Mouse (Mus musculus) small intestine, adult 2 months (tissue): ENCODE results near the gene Abhd16a. TPM values are rescaled to one million over a fixed set of nuclear protein-coding genes. Genes with fewer than 3 reads are reported as not detected.

Source experiments
- H3K27ac ChIP-seq: fragments of 200-500 bp; 2 replicates; pipeline ENCODE4 v1.5.1; 2012; ENCODE audit warnings: low read depth, low read length, control low read depth, inconsistent platforms; ENCODE audit not compliant: insufficient read depth
- H3K27me3 ChIP-seq: fragments of 200-500 bp; 2 replicates; pipeline ENCODE4 v1.6.1; 2012; ENCODE audit warnings: mild to moderate bottlenecking, moderate library complexity, low read length, inconsistent platforms; ENCODE audit not compliant: control insufficient read depth, insufficient read depth
- H3K36me3 ChIP-seq: fragments of 200-500 bp; 2 replicates; pipeline ENCODE4 v1.6.1; 2012; ENCODE audit warnings: mild to moderate bottlenecking, low read length, control low read depth, inconsistent platforms; ENCODE audit not compliant: control insufficient read depth, insufficient read depth
- H3K4me1 ChIP-seq: fragments of 200-500 bp; 2 replicates; pipeline ENCODE4 v1.6.1; 2012; ENCODE audit warnings: low read length, inconsistent platforms, mixed read lengths; ENCODE audit not compliant: control insufficient read depth, insufficient read depth, insufficient read length
- H3K4me3 ChIP-seq: fragments of 200-500 bp; 2 replicates; pipeline ENCODE4 v1.5.1; 2012; ENCODE audit warnings: low read depth, mild to moderate bottlenecking, control low read depth, inconsistent platforms, low read length, moderate library complexity
- CTCF ChIP-seq: fragments of 200-500 bp; IDR thresholded peaks from 2 replicates; pipeline ENCODE4 v1.5.1; 2012; ENCODE audit warnings: low read depth, mild to moderate bottlenecking, control low read depth, inconsistent platforms, low read length, moderate library complexity, mixed read lengths; ENCODE audit not compliant: insufficient replicate concordance, insufficient read length; ENCODE audit errors: extremely low read depth
- POLR2A ChIP-seq: fragments of 200-500 bp; IDR thresholded peaks from 2 replicates; pipeline ENCODE4 v1.6.1; 2012; ENCODE audit warnings: low read depth, mild to moderate bottlenecking, control low read depth, inconsistent platforms, low read length, moderate library complexity
- WGBS: fragments of 180-500 bp; shearing (Covaris S2); methylation state at CpG from one replicate; pipeline ENCODE4 v1.1.7; 2018; 5-methylcytosine and 5-hydroxymethylcytosine counted together
- polyA plus RNA-seq: library from polyadenylated mRNA; depleted of rRNA; stranded (reverse); fragments of >200 nt; gene quantifications from 2 replicates; pipeline ENCODE4 v1.2.3, GENCODE M21; 2012

Abhd16a gene
- polyA plus RNA-seq, 1 experiment: 183 TPM

DNA sequence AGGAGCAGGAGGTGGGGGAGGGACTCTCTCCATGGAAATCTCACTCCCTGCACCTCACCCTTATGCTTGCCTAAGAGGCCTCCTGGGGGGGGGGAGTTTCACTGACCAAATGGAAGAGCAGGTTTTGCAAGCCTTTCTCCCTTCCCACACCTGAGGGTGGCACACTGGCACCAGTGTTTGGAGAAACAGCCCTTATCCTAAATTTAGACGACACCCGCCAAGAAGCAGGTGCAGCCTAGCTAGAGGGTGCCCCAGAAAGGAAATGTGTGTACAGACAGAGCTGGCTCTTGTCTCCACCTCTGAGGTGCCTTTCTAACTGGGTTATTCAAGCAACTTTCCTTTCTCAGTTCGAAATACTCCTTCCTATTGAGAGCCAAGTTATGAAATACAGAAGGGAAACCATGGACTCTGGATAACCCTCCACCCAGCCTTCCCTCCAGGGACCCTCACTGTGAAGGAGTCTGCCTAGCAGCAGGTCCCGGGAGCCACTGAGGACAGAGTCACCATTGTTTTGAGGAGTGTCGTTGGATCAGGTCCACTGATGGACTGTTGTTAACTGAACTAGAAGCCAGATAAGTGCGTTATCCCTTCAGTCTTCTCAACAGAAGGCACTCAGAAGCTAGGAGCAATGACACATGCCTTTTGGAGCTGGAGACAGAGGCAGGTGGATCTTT lies 18.4 kb upstream of the Abhd16a start:
- no peak overlapping the region for H3K4me3 ChIP-seq
- no peak for TF ChIP-seq POLR2A
- no peak for TF ChIP-seq CTCF
- WGBS: 19% methylated on average over 6 of the region's 6 CpGs
- H3K36me3 ChIP-seq: no peaks in the 10 kb centered on the region
- peaks cover under 1% of the 10 kb centered on the region for H3K4me1 ChIP-seq
- no peak overlapping the region for H3K27ac ChIP-seq
- no peaks in the 10 kb centered on the region for H3K27me3 ChIP-seq

GRCm38 (mm10) chr17:35071454-35071853 lies 17.6 kb upstream of the Abhd16a start:
- no peak for TF ChIP-seq CTCF
- TF ChIP-seq POLR2A: no peak
- H3K4me1 ChIP-seq: no peaks in the 10 kb centered on the region; the same call in none of the 2 replicates
- no peaks in the 10 kb centered on the region for H3K27me3 ChIP-seq
- WGBS: 87% methylated on average over 9 of the region's 9 CpGs
- H3K4me3 ChIP-seq: no peak overlapping the region
- no peaks in the 10 kb centered on the region for H3K36me3 ChIP-seq
- no peak overlapping the region for H3K27ac ChIP-seq

GRCm38 (mm10) chr17:35074097-35074496 lies 15.0 kb upstream of the Abhd16a start:
- no peaks in the 10 kb centered on the region for H3K36me3 ChIP-seq
- 59% methylated on average over 17 of the region's 17 CpGs for WGBS
- no peak overlapping the region for H3K4me3 ChIP-seq
- H3K27ac ChIP-seq: no peak overlapping the region
- no peak for TF ChIP-seq POLR2A
- TF ChIP-seq CTCF: no peak
- no peaks in the 10 kb centered on the region for H3K27me3 ChIP-seq
- H3K4me1 ChIP-seq: peaks cover 12% of the 10 kb centered on the region

DNA sequence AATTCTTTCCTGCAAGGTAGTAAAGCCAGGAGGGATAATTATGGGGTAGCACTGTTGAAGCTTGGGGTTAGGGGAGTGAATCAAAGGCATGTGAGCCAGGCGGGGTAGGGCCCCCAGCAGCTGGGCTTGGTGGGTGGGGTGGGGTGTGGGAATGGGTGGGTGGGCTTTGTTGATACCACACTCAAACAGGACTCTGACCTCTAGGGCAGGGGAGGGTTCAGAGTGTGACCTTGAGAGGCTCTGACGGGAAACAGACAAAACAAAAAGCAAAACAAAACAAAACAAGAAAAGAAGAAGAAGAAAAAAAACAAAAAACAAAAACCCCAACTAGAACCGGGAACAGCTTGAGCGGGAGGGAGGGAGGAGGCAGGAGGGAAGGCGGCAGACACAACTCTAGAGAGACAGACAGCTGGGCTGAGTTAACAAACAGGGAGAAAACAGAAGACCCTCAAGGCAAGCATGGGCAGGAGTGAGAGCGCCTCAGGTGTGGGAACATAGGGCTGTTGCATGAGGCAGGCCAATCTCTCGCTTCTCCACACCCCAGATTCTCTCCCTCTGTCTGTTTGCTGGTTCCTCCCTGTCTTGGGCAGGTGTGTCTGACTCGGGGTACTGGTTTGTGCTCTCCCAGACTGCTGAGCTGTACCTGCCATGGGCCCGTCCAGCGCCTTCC lies 12.4 kb upstream of the Abhd16a start, which contains the start of gene Ly6g6e:
Gene Ly6g6e (plus strand): TSS at position 396 of the 670 bp plus-strand sequence.
- TF ChIP-seq CTCF (no peak), POLR2A (no peak)
- WGBS: 47% methylated on average over 10 of the region's 10 CpGs
- no peak within 1 kb of the TSS for H3K27ac ChIP-seq
- no peaks in the 10 kb centered on the region for H3K36me3 ChIP-seq
- peak within 1 kb of the TSS; percentile 55 for H3K4me3 ChIP-seq
- H3K27me3 ChIP-seq: no peaks in the 10 kb centered on the region
- peaks cover 24% of the 10 kb centered on the region for H3K4me1 ChIP-seq

DNA sequence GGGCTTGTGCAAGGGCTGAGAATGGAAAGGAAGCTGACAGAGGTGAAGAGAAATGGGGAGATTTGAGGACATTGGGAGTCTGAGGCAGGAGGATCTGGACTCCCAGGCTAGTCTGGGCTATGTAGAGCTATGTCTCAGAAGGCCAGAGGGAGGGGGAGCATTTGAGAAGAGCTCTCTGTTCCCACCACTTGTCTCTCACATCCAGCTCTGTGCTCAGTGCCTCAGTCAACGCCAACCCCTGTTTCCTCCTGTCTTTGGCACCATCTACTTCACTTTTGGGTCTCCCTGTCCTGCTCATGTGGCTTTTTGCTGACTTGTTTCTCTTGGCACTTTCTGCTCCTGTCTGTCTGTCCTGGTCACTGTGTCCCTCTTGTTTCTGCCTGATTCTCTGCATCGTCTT lies 11.8 kb upstream of the Abhd16a start:
- Histone ChIP-seq H3K27me3 (no peaks in the 10 kb centered on the region), H3K36me3 (no peaks in the 10 kb centered on the region), H3K4me3 (peak overlapping the region; percentile 55; the same call in 1 of the 2 replicates), H3K27ac (no peak overlapping the region), H3K4me1 (peaks cover 24% of the 10 kb centered on the region)
- TF ChIP-seq CTCF (no peak), POLR2A (no peak)
- WGBS: 7% methylated on average over 2 of the region's 2 CpGs

GRCm38 (mm10) chr17:35077786-35078233 lies 11.3 kb upstream of the Abhd16a start, which contains the start of gene Ly6g6d:
TSS of gene Ly6g6d (minus strand) at chr17:35078065.
- H3K36me3 ChIP-seq: no peaks in the 10 kb centered on the region
- WGBS: 5% methylated on average over 14 of the region's 14 CpGs
- H3K4me3 ChIP-seq: peak within 1 kb of the TSS; percentile 55
- no peak within 1 kb of the TSS for H3K27ac ChIP-seq
- no peaks in the 10 kb centered on the region for H3K27me3 ChIP-seq
- peaks cover 24% of the 10 kb centered on the region for H3K4me1 ChIP-seq
- TF ChIP-seq POLR2A: no peak; the same call in 1 of the 2 replicates
- peak; percentile 59 for TF ChIP-seq CTCF

DNA sequence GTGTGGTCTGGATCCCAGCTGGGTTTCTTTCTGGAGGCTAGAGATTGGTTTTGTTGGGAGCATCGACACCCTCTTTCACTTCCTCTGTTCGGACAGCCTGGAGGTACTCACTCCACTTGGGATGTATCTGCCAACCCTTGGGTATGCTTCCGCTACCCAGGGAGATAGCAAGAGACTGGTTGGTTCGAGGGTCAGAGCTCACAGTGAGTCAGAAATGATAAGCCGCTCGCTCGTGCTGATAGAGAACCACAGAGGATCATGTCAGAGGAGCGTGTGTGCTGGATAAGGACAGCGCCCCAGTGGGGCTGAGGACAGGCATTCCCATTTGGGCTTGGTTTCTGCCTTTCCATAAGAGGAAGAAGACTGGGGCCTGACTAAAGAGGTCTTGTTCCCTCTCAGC lies 9.3 kb upstream of the Abhd16a start:
- peak overlapping the region; percentile 48 for H3K27ac ChIP-seq
- H3K4me1 ChIP-seq: peaks cover 30% of the 10 kb centered on the region
- TF ChIP-seq POLR2A (no peak; the same call in 1 of the 2 replicates), CTCF (no peak)
- H3K36me3 ChIP-seq: no peaks in the 10 kb centered on the region
- WGBS: 20% methylated on average over 9 of the region's 9 CpGs
- no peak overlapping the region for H3K4me3 ChIP-seq
- H3K27me3 ChIP-seq: no peaks in the 10 kb centered on the region

DNA sequence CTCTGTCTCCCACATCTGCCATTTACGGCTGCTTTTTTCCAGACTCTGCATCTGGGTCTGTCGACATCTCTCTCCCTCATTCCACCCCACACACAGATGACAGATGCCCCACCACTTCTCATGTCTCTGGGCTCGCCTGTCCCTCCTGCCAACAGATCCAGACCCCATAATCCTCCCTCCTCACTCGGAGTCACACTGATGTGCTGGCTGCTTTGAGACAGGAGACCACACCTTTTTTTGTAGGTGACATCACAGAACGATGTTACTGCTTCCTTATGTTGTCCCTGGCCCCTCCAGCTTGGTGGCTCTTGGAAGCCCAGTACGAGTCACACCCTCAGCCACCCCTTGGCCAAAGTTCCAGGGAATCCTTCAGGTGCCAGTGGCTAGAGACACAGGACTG lies 8.8 kb upstream of the Abhd16a start:
- no peak overlapping the region for H3K4me3 ChIP-seq
- TF ChIP-seq CTCF: no peak
- no peak for TF ChIP-seq POLR2A
- peak overlapping the region; percentile 48 for H3K27ac ChIP-seq
- no peaks in the 10 kb centered on the region for H3K27me3 ChIP-seq
- no peaks in the 10 kb centered on the region for H3K36me3 ChIP-seq
- H3K4me1 ChIP-seq: peaks cover 30% of the 10 kb centered on the region
- WGBS: 25% methylated on average over 6 of the region's 6 CpGs
